Mouse (Mus musculus) frontal cortex, postnatal 25 days (tissue): ENCODE data around the gene Best1.
"Not testable (repeated sequence)": the region's sequence is repeated elsewhere in the genome, so short reads cannot be mapped to it uniquely, and the experiment has no call there.

Source experiments
- DNase-seq, 2 experiments: peaks; one replicate each; pipeline ENCODE4 v3.0.0; 2022; ENCODE audit warnings: low spot score in 2 of 2

Best1 gene

DNA sequence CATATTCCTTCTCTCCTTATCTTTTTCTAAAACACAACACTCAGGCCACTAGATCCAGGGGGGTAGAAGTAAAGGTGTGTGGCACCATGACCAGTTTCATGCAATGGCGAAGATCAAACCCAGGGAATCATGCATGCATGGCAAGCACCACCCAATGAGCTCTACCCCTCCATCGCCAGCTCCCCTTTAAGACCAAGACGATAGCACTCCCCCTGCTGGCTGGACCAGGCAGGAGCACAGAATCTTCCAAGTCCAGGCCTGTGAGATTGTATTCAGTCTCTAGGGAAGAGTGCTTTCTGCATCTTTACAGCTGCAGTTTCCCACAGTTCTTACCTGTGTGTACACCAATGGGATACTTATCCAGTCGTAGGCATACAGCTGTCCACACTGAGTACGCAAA is 10.1 kb downstream of the Best1 start:
- DNase-seq = peak; percentile 65 to 72

DNA sequence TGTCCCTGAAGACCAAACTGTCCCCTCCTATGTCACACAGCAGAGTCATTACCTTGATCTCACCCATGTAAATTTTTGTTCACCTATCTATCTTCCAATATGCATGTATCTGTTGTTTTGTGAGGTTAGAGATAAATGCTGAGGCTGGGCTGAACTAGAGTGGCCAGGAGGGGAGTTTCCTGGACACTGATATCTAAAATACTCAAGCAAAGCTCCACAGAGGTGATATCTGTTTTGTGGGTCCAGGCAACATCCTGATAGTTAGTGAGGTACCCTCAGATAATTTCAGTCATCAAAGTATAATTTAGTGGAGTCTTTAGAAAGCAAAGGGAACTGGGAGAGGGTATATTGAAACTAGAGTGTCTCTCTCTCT is 11.6 kb downstream of the Best1 start:
- DNase-seq = no peak

DNA sequence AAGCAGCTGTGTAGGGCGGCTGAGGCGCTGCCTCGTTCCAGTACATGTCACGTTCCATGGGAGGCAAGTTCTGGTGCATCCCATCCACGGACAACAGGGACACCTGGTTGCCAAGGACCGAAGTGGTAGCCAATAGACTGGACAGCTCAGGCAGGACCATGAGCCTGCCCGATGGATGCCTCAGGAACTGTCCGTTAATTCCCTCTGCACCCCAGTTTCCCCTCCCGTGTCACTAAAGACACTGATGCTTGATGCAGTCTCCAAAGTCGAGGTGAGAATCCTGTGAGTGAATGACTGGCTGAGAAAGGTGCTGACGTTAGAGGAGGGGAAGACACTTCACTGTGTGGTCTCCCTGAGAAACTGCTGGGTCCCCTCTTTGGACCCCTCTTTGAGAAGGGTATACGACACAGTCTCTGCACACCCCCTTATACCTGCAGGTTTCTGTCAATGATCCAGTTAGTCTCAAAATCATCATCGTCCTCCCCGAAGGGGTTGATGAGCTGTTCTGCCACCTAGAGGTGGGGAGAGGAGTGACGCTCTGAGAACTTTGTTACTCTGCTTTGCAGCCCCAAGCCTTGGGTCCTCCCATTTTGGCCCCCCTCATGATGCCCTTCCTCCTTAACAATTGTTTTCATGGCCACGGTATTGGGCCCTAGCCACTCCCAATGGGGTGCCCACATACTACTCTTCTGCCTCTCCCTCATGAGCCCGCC is 12.1 kb downstream of the Best1 start:
- no peak for DNase-seq

DNA sequence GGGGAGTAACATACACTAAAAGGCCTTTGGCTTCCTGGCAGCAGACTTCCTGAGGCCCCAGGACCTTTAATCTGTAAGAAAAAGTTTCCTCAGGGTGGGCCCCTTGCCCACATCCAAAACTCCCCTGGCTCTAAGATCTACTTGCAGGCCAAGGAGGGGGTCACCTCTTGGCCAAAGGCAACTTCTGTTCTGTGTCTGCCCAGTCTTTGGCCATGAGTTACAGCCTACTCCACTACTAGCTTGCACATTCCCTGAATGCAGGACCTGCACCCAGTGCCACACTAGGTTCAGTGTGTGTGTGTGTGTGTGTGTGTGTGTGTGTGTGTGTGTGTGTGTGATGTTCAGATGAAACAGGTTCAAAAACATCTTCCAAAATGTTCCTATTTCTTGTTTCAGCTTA is 13.8 kb downstream of the Best1 start:
- no peak for DNase-seq

DNA sequence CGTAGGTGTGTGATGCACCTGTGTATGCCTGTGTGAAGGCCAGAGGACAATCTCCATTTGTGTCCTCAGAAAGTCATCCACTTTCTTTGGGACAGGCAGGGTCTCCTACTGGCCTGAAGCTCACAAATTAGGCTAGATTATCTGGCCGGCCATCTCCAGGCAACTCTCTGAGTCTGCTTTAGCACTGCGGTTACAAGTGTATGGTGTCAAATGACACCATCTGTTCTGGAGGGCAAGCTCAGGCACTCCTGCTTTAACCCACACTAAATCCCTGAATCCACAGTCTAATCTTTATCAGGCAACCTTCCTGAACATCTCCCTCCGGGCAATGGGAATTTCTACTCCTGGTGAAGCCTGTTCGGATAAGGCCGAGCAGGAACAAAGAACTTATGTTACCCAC is 14.2 kb downstream of the Best1 start:
- no peak for DNase-seq

DNA sequence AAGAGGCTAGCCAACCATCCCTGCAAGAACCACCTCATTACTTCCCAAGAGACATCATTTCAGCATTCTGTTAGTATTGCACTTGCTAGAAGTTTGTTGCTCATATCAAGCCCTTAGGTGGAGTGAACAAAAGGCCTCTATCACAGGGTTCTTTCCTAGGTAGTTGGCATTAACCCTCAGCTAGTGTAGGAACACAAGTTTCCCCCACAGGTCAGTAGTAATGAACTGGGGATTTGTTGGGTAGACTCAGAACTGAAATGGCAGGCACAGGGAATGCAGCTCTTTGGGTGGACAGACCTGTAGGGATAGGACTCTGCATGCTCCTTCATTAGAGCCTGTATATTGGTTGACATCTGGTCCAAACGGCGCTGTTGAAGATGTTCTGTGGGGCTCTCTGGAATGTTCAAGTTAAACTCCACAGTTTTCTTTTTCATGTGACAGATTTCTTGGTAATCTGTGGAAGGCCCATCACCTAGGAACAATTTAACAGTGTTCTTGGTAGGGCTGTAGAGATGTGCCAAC is 15.5 kb downstream of the Best1 start:
- no peak for DNase-seq

DNA sequence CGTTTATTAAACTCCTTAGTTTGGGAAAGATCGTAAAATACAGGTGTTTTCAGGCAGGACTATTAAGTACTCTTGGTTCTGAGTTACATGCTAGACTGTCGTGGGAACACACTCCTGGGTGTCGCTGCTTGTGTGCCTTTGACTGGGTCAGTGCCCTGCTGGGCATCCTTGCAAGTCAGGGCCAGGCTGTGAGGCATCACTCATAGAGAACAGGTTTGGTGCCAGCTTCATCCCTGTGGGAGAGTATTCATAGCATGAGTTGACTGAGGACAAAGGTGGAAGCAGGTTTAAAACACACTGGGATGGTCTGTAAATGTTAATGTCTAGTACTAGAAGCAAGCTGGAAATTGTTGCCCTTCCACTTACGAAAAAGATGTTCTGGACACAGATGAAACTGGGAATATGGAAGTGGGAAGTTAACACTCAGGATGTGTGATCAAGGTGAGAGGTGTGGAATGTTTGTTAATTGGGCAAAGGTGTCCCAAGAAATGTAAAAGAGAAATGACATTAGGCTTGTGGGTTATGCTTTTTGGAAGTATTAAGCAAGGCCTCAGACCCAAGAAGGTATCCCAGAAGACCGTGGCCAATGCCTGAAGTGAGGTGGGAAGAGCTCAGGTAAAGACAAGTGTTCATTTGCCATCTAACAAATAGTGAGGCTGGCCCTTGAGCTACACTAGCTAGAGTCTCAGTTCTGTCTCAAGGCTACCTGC is 16.1 kb downstream of the Best1 start:
- no peak for DNase-seq

DNA sequence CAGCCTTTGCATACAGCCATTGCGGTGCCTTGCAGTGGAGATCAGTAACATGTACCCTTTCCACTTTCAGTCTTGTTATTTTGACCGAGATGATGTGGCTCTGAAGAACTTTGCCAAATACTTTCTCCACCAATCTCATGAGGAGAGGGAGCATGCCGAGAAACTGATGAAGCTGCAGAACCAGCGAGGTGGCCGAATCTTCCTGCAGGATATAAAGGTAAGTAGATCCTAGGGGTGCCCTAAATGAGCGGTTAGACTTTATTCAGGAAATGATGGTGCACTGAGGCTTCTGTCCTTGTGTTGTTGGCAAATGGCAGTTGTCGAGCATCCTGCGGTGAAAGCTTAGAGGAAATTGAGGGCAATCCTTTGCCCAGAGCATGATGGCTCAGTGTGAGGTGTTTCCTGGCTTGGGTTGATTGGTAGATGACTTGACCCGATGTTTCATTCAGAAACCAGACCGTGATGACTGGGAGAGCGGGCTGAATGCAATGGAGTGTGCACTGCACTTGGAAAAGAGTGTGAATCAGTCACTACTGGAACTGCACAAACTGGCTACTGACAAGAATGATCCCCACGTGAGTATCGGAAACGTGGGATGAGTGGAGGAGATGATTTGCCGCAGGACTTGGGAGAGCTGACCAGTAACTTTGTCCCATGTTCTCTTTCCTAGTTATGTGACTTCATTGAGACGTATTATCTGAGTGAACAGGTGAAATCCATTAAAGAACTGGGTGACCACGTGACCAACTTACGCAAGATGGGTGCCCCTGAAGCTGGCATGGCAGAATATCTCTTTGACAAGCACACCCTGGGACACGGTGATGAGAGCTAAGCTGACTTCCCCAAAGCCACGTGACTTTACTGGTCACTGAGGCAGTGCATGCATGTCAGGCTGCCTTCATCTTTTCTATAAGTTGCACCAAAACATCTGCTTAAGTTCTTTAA is 17.1 kb downstream of the Best1 start:
- no peak for DNase-seq

DNA sequence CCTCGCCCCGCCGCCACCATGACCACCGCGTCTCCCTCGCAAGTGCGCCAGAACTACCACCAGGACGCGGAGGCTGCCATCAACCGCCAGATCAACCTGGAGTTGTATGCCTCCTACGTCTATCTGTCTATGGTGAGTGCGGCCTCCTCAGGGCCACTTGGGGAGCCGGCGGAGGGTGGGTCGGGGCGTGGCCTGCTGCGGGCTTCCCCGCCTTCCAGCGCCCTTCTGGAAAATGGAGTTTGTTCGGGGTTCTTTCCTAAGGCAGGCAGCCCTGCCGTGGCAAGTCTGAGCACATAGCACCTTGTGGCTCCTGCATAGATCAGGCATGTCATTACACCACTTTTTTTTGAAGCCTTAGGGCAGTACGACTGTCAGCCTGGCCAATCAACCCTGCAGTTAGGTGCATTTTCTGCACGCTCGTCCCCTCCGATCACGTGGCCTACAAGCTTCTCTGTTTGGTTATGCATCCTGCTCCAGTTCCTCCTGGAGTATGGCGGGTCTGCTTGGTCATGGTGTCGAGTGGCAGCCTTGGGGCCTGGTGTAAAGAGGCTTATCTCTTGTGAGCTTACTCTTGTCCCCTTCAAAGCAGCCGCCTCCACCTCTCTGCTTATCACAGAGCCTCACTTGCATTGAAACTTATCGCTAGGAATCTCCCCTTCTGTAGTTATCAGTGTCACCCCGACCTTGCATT is 18.4 kb downstream of the Best1 start:
- DNase-seq = no peak

DNA sequence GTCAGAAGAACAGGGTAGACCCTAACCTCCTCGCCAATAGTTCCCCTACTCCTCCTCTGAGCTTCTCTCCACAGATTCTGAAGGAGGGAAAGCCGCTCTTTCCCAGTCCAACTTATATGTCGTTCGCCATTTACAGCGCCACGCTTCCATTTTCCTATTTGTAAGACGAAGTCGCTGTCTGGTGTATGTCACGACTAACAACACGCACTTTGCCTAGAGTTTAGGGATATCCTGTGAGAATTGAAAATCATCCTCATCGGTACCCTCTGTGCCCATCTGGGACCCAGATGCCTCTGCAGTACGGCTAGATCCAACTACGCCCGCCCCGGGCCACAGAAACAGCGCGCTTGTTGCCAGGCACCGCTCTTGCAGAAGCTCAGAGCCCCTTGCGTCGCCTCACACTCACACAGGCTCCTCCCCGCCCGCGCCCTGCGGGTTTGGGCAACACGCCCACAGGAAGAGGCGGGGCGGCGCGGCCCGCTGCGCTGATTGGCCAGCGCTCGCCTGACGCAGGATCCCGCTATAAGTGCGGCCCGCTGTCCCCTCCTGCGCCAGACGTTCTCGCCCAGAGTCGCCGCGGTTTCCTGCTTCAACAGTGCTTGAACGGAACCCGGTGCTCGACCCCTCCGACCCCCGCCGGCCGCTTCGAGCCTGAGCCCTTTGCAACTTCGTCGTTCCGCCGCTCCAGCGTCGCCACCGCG is 19.1 kb downstream of the Best1 start:
- peak; percentile 89 to 95 for DNase-seq

DNA sequence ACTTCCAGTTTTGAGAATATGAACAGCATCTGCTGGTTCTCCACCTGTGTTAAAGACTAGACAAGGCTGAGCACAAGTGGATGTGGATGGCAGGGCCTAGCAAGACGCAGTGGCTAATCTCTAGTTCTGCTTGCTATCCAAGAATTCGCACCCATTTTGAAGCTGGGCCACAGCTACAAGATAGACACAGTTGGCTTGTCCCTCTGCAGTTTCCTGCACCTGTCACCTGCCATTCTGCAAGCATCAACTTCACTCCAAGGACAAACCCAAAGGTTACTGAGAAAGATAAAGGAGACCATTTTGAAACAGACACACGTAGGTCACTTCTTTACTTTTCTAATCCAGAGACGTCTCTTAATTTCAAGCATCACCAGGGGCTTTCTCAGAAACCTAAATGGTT is 19.8 kb downstream of the Best1 start:
- no peak for DNase-seq

DNA sequence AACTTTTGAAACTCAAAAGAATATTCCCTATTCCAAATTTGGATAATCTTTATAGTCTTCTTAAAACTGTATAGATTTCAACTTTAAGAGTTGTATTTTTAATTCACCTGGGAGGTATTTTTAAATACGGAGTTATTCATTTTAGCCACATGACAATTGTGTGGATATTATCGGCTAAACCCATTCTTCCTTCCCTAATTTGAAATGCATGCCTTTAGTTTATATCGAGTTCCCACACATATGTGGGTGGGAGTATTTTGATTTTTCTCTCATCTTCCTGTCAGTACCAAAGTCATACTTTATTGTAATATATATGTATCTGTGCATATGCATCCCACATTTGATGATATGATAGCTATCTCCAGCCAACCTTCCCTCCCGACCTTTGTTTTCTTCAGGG is 21.2 kb downstream of the Best1 start, which contains the start of gene Fth1:
Fth1 (plus strand) TSS at position 341 of the 400 bp plus-strand sequence.
- DNase-seq = no peak

DNA sequence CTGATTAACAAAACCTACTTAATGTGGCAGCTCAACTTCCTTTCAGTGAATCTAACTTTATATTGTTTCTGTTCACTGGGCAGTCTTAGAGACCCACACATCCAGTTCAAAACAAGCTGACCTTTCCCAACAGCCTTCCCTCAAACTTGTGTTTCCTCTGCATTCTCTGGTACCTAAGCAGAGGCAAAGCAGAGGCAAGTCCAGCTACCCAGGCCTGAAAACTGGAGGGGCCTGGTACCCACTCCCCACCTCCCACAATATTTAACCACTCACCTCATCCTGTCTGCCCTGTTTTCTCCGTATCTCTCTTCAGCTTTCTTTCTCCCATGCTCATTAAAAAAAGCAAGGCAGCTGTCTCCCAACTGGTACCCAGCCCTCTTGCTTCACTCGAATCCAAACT is 22.3 kb downstream of the Best1 start:
- no peak for DNase-seq

DNA sequence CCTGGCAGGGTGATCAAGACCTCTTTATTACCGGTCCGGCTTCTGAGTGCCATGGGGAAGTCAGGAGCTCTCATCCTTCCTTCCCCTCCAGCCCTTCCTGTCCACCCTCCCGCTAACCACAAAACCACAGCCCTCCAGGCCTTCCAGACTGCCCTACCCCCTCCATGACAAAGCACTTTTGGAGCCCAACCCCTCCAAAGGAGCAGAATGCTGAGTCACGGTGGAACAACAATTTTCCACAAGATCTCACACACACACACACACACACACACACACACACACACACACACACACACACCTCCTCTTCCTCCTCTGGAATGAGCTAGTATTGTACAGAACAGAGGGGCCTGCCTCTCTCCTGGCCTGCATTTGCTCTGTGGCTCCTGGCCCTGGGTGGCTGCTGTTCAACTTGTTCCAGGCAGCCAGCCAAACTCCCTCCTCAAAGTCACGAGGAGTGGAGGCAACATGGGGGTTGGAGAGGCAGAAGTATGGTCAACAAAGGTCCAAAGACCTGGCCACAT is 22.9 kb downstream of the Best1 start:
- no peak for DNase-seq

DNA sequence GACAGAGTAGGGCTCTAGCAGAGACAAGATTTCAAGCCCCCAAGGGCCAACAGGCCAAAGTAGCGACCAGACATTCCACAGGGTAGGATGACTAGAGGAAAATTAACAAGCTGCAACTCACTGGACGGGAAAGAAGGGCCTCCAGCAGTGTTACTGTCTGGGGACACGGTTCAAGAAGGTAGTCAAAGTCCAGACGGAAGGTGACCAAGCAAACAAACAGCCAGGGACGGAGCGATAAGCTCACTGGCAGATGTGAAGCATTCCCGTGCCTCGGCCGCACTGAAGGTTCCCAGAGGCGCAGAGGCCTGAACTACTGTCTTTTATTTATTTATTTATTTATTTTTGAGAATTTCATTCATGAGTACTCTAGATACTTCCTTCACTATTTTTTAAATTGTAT is 24.3 kb downstream of the Best1 start:
- no peak for DNase-seq

DNA sequence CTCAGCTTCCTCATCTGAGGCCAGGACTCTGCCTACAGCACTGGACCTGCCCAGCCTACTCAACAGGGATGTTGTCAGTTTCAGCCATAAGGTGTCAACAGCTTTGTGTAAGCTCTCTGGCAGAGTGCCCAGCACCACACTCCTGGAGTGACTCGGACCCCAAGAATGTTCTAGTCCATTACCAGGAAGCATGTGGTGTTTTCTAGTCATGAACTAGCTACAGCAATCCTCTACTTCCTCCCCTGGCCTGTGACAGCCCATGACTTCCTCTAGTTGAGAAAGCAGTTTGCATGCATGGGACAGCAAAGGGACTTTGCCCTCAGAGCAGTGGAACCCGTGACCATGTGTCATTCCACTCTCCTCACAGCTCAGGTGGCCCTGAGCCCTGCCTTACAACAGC is 26.6 kb downstream of the Best1 start:
- DNase-seq = not testable (repeated sequence)

DNA sequence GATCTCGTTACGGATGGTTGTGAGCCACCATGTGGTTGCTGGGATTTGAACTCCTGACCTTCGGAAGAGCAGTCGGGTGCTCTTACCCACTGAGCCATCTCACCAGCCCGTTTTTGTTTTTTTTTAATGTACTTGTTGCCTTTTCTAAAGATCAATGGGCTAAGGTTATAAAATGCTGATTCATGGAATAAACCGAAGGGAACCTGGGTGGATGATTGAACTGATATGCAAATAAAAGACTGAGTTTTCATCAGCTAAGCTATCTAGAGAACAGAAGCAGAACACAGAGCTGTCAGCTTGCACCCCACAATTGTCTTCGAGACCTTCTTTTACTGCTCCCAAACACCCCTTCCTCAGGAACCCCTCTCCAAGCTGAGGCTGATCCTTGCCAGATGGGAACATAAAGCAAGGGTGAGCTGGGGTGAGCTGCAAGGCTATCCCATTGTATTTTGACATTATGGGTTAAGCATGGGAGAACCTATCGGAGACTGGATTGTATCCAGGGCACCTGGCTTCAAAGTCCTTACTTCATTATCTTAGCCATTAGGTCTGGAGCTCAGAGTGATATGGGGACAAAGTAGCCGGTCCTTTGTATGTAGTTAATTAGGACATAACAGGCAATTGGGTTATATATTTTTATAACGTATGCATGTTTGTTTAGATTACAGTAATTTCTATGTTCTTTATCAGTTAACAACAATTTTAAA is 33.2 kb downstream of the Best1 start:
- no peak for DNase-seq

DNA sequence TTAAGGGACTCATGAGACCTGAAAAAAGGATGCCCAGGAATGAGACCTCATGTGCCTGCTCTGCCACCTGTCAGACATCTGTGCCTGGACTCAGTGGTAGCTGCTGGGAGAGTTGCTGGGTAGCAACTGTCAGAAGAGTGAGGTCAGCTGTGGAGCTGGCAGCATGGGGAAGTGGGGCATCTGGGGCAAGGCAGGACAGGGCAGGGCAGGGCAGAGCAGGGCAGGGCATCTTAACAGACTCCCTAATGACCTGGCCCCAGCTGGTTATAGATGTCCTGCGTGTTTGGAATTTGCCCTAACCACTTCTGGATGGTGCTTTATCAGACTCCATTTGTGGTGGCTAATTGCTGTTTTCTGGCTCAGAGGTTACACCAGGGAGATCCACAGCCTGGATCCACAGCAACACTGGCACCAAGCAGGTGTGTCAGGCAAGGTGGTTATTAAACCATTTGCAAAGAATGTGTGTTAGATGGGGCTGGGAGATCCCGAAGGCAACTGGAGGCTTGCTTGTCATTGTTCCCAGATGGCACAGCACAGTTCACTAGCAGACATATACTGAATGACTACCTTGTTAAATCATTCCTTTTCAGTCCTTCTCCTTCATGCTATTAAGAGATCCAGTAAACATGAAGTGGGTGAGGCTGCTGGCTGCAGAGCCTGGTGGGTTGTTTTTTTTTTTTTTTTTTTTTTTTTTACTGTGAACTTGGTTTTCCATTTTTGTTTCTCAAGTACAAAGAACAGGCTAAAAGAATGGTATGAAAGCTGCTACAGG is 35.2 kb downstream of the Best1 start:
- no peak for DNase-seq

DNA sequence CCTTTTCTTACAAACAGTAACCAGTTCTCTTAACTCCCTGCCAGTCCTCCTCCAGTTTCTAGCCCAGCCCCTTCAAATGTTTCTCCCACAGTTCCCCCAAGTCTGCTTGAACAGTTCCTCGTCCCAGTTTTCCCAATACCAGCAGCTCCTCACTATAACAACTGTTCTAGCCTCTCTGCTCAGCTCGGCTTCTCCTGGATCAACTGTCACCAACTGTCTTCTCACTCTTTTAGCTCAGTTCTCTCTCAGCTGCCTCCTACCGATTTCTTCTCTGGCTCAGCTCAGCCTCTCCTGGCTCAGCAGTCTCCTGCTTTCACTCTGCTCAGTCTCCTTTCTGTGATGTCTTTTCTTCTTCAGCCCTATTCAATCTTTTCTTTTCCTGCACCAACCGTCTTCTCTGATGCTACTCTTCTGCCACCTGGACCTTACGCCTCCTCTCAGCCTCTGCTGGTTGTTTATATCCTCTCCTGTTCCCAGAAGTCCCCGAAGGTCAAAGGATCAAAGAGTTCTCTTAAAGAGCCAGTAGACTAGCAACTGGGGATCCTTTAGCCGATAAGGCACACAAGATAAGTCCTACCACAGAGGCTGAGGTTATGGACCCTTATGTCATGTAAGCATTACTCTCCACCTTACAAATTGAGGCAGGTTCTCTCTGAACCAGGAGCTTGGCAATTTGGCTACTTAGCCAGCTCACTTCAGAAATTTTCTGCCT is 37.1 kb downstream of the Best1 start:
- DNase-seq = peak in 1 of 2 experiments; percentile 34
